Mouse (Mus musculus) lung, postnatal 10 days (tissue): ENCODE results near the gene Kcnk5.

Experiments
- DNase-seq: peaks from one replicate; pipeline ENCODE4 v3.0.0; 2021

The Kcnk5 gene

GRCm38 (mm10) chr14:20164438-20164837, 17.2 kb downstream of the Kcnk5 start:
- DNase-seq = no peak

GRCm38 (mm10) chr14:20162686-20163085, 18.9 kb downstream of the Kcnk5 start:
- no peak for DNase-seq

GRCm38 (mm10) chr14:20158727-20159681, 22.6 kb downstream of the Kcnk5 start:
- peak; percentile 59 for DNase-seq

GRCm38 (mm10) chr14:20157595-20157994, 24.0 kb downstream of the Kcnk5 start:
- no peak for DNase-seq

- no peak for DNase-seq
Observed at GRCm38 (mm10) chr14:20155718-20156117, 25.9 kb downstream of the Kcnk5 start.

- no peak for DNase-seq
Observed at GRCm38 (mm10) chr14:20154937-20155336, 26.7 kb downstream of the Kcnk5 start.

GRCm38 (mm10) chr14:20154245-20154644, 27.4 kb downstream of the Kcnk5 start:
- no peak for DNase-seq

GRCm38 (mm10) chr14:20149127-20150080, 32.2 kb downstream of the Kcnk5 start:
- no peak for DNase-seq

- DNase-seq = no peak
Observed at GRCm38 (mm10) chr14:20148514-20148913, 33.1 kb downstream of the Kcnk5 start.

- no peak for DNase-seq
Observed at GRCm38 (mm10) chr14:20147854-20148253, 33.8 kb downstream of the Kcnk5 start.

GRCm38 (mm10) chr14:20144093-20144492, 37.5 kb downstream of the Kcnk5 start:
- no peak for DNase-seq

GRCm38 (mm10) chr14:20138484-20139355, 42.9 kb downstream of the Kcnk5 start, which contains the start of gene Saysd1:
Saysd1 (minus strand) TSS chr14:20138534.
- DNase-seq = no peak

- DNase-seq = no peak
Observed at GRCm38 (mm10) chr14:20134965-20135671, 46.5 kb downstream of the Kcnk5 start.

GRCm38 (mm10) chr14:20128162-20128561, 53.4 kb downstream of the Kcnk5 start:
- DNase-seq = no peak

GRCm38 (mm10) chr14:20127406-20128087, 54.1 kb downstream of the Kcnk5 start:
- DNase-seq = no peak

- peak; percentile 25 for DNase-seq
Observed at GRCm38 (mm10) chr14:20120868-20121267, 60.7 kb downstream of the Kcnk5 start.

- DNase-seq = no peak
Observed at GRCm38 (mm10) chr14:20120012-20120411, 61.6 kb downstream of the Kcnk5 start.

GRCm38 (mm10) chr14:20116149-20116605, 65.4 kb downstream of the Kcnk5 start:
- peak; percentile 65 for DNase-seq

- DNase-seq = no peak
Observed at GRCm38 (mm10) chr14:20114951-20115350, 66.7 kb downstream of the Kcnk5 start.

- DNase-seq = peak; percentile 92
Observed at GRCm38 (mm10) chr14:20113964-20114363, 67.6 kb downstream of the Kcnk5 start.
